Mouse (Mus musculus): ENCODE measurements around the gene AU040320. TPM values are rescaled to one million over a fixed set of nuclear protein-coding genes. Genes with fewer than 3 reads are reported as not detected.

AU040320 gene
- total RNA-seq, 1 experiment from 2014 or later: 18.5 TPM

- peak; percentile 72 for ATAC-seq (replicated peaks; ENCODE audit: insufficient number of reproducible peaks, low FRiP score, low TSS enrichment, poor library complexity, severe bottlenecking)
Measured at GRCm38 (mm10) chr4:126839873-126840272, 86.5 kb downstream of the AU040320 start.

GRCm38 (mm10) chr4:126840996-126841560, 87.7 kb downstream of the AU040320 start:
- no peak for ATAC-seq (replicated peaks; ENCODE audit: insufficient number of reproducible peaks, low FRiP score, low TSS enrichment, poor library complexity, severe bottlenecking)

- ATAC-seq (replicated peaks; ENCODE audit: insufficient number of reproducible peaks, low FRiP score, low TSS enrichment, poor library complexity, severe bottlenecking): no peak
Measured at GRCm38 (mm10) chr4:126842911-126843310, 89.6 kb downstream of the AU040320 start.

- no peak for ATAC-seq (replicated peaks; ENCODE audit: insufficient number of reproducible peaks, low FRiP score, low TSS enrichment, poor library complexity, severe bottlenecking)
Measured at GRCm38 (mm10) chr4:126845664-126846063, 92.3 kb downstream of the AU040320 start.

- ATAC-seq (replicated peaks; ENCODE audit: insufficient number of reproducible peaks, low FRiP score, low TSS enrichment, poor library complexity, severe bottlenecking): no peak
Measured at GRCm38 (mm10) chr4:126846971-126847370, 93.6 kb downstream of the AU040320 start.

- no peak for ATAC-seq (replicated peaks; ENCODE audit: insufficient number of reproducible peaks, low FRiP score, low TSS enrichment, poor library complexity, severe bottlenecking)
Measured at GRCm38 (mm10) chr4:126850019-126850777, 96.9 kb downstream of the AU040320 start.

- ATAC-seq (replicated peaks; ENCODE audit: insufficient number of reproducible peaks, low FRiP score, low TSS enrichment, poor library complexity, severe bottlenecking): no peak
Measured at GRCm38 (mm10) chr4:126850778-126851080, 97.4 kb downstream of the AU040320 start.

GRCm38 (mm10) chr4:126852971-126853370, 99.6 kb downstream of the AU040320 start:
- no peak for ATAC-seq (replicated peaks; ENCODE audit: insufficient number of reproducible peaks, low FRiP score, low TSS enrichment, poor library complexity, severe bottlenecking)

GRCm38 (mm10) chr4:126860268-126860986, 107.1 kb downstream of the AU040320 start:
- ATAC-seq (replicated peaks; ENCODE audit: insufficient number of reproducible peaks, low FRiP score, low TSS enrichment, poor library complexity, severe bottlenecking): no peak

GRCm38 (mm10) chr4:126861514-126862266, 108.3 kb downstream of the AU040320 start:
- no peak for ATAC-seq (replicated peaks; ENCODE audit: insufficient number of reproducible peaks, low FRiP score, low TSS enrichment, poor library complexity, severe bottlenecking)

GRCm38 (mm10) chr4:126868699-126869098, 115.4 kb downstream of the AU040320 start:
- ATAC-seq (replicated peaks; ENCODE audit: insufficient number of reproducible peaks, low FRiP score, low TSS enrichment, poor library complexity, severe bottlenecking): no peak

GRCm38 (mm10) chr4:126872717-126873116, 119.4 kb downstream of the AU040320 start:
- ATAC-seq (replicated peaks; ENCODE audit: insufficient number of reproducible peaks, low FRiP score, low TSS enrichment, poor library complexity, severe bottlenecking): no peak

GRCm38 (mm10) chr4:126879560-126880275, 126.4 kb downstream of the AU040320 start:
- no peak for ATAC-seq (replicated peaks; ENCODE audit: insufficient number of reproducible peaks, low FRiP score, low TSS enrichment, poor library complexity, severe bottlenecking)

GRCm38 (mm10) chr4:126883602-126884001, 130.3 kb downstream of the AU040320 start:
- no peak for ATAC-seq (replicated peaks; ENCODE audit: insufficient number of reproducible peaks, low FRiP score, low TSS enrichment, poor library complexity, severe bottlenecking)

- no peak for ATAC-seq (replicated peaks; ENCODE audit: insufficient number of reproducible peaks, low FRiP score, low TSS enrichment, poor library complexity, severe bottlenecking)
Measured at GRCm38 (mm10) chr4:126885953-126886352, 132.6 kb downstream of the AU040320 start.

- no peak for ATAC-seq (replicated peaks; ENCODE audit: insufficient number of reproducible peaks, low FRiP score, low TSS enrichment, poor library complexity, severe bottlenecking)
Measured at GRCm38 (mm10) chr4:126889879-126890278, 136.5 kb downstream of the AU040320 start.
